Mouse (Mus musculus): ENCODE measurements around the gene Rpl6. TPM values are rescaled to one million over a fixed set of nuclear protein-coding genes. Genes with fewer than 3 reads are reported as not detected.

The Rpl6 gene
- polyA plus RNA-seq (2015; fragmentation: Nextera tagmentation; extraction: Ambion mirVana) = 554 and 590 TPM in 2 replicates

DNA sequence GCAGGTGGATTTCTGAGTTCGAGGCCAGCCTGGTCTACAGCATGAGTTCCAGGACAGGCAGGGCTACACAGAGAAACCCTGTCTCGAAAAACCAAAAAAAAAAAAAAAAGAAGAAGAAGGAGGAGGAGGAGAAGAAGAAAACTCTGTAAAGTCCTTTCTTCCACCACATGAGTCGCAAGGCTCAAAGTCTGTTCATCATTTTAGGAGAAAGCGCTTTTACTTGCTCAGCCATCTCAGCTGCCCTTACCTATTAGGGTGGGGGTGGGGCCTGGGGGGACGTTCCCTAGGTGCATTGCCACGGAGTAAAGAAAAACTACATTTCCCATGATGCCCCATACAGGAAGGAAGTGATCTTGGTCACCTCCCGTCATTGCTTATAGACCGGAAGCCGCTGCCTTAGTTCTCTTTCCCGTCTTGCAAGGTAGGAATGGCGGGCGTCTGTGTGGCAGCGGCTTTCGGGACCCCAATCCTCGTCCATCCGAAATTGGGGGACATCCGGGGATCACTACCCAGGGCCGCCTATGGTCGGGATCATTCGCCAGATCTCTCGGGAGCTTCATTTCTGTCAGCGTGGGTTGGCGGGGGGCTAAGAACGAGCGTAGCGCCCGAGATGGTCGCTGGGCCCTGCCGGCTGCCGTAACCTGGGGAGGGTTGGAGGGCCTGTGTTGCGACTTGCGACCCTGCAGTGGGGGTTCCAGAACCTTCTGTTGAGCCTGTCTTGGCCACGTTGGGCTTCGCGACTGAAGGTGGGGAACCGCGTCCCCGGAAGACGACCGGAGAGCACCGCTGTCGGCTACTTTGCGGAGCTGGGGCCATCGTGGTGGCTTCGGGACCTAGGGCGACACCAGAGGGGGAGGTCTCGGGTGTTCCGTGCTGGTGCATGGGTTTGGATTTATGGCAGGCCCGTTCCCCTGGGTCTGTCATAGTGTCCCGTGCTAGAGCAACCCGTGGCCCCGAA is at the start of gene Rpl6:
Gene Rpl6 (plus strand): TSS at position 350 of the 958 bp plus-strand sequence.
- H3K27ac ChIP-seq (ENCODE audit: low read length) = peak within 1 kb of the TSS; percentile 72
- ATAC-seq (ENCODE audit: low read depth) = peak; percentile 93
- no peaks in the 10 kb centered on the region for H3K9me3 ChIP-seq (ENCODE audit: control insufficient read depth, low read length)
- H3K27me3 ChIP-seq (ENCODE audit: control insufficient read depth, insufficient read depth, low read depth, low read length) = no peaks in the 10 kb centered on the region
- peaks cover 28% of the 10 kb centered on the region for H3K36me3 ChIP-seq (ENCODE audit: control insufficient read depth, insufficient read depth, low read length)
- H3K4me3 ChIP-seq (ENCODE audit: low read length) = peak within 1 kb of the TSS; percentile 95
- 1% methylated on average over 52 of the region's 52 CpGs for WGBS
- peaks cover 19% of the 10 kb centered on the region for H3K4me1 ChIP-seq (replicated peaks; ENCODE audit: control insufficient read depth, insufficient read depth, low read length)
- peak within 1 kb of the TSS; percentile 79 for H3K4me2 ChIP-seq (ENCODE audit: low read depth, low read length)
- peak within 1 kb of the TSS; percentile 99 for H3K9ac ChIP-seq (ENCODE audit: low read length)

DNA sequence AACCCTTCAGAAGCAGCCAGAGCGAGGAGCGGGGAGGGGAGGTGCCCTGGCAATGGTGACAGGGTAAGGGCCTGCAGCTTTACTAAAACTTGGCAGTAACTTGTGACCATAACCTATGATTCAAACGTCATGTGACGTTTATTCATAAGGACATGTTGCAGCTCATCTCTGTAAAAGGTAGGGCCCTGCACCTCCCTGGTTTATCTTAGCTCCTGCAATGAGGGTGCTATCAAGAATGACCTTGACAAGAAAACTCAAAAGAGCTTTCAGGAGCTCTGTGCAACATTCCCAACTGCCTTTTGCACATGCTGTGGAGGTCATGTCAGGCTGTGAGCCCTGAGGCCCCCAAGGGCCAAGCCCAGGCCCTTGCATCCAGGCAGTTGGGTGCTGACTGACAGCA is 48.2 kb upstream of the Rpl6 start:
- no peak overlapping the region for H3K27ac ChIP-seq (ENCODE audit: low read length)

GRCm38 (mm10) chr5:121157017-121157416 is 47.3 kb upstream of the Rpl6 start:
- no peak overlapping the region for H3K27ac ChIP-seq (ENCODE audit: low read length)
- no peaks in the 10 kb centered on the region for H3K27me3 ChIP-seq (ENCODE audit: control insufficient read depth, insufficient read depth, low read depth, low read length)
- H3K4me3 ChIP-seq (ENCODE audit: low read length) = no peak overlapping the region
- ATAC-seq (ENCODE audit: low read depth) = no peak
- WGBS = 47% methylated on average over 2 of the region's 2 CpGs
- H3K9ac ChIP-seq (ENCODE audit: low read length) = no peak overlapping the region
- peaks cover 36% of the 10 kb centered on the region for H3K36me3 ChIP-seq (ENCODE audit: control insufficient read depth, insufficient read depth, low read length)
- H3K4me1 ChIP-seq (replicated peaks; ENCODE audit: control insufficient read depth, insufficient read depth, low read length) = no peaks in the 10 kb centered on the region
- no peaks in the 10 kb centered on the region for H3K9me3 ChIP-seq (ENCODE audit: control insufficient read depth, low read length)
- no peak overlapping the region for H3K4me2 ChIP-seq (ENCODE audit: low read depth, low read length)

More for the DNA sequence above, 48.2 kb upstream of the Rpl6 start:
- Histone ChIP-seq H3K9ac (ENCODE audit: low read length) (no peak overlapping the region), H3K9me3 (ENCODE audit: control insufficient read depth, low read length) (no peaks in the 10 kb centered on the region), H3K4me3 (ENCODE audit: low read length) (no peak overlapping the region), H3K27me3 (ENCODE audit: control insufficient read depth, insufficient read depth, low read depth, low read length) (no peaks in the 10 kb centered on the region), H3K36me3 (ENCODE audit: control insufficient read depth, insufficient read depth, low read length) (peaks cover 27% of the 10 kb centered on the region), H3K4me2 (ENCODE audit: low read depth, low read length) (no peak overlapping the region), H3K4me1 (replicated peaks; ENCODE audit: control insufficient read depth, insufficient read depth, low read length) (no peaks in the 10 kb centered on the region)
- 93% methylated on average over 4 of the region's 4 CpGs for WGBS
- no peak for ATAC-seq (ENCODE audit: low read depth)

GRCm38 (mm10) chr5:121157489-121157888 is 46.8 kb upstream of the Rpl6 start:
- H3K27ac ChIP-seq (ENCODE audit: low read length) = no peak overlapping the region
- no peak for ATAC-seq (ENCODE audit: low read depth)
- H3K9ac ChIP-seq (ENCODE audit: low read length) = no peak overlapping the region
- no peak overlapping the region for H3K4me2 ChIP-seq (ENCODE audit: low read depth, low read length)
- peaks cover 34% of the 10 kb centered on the region for H3K36me3 ChIP-seq (ENCODE audit: control insufficient read depth, insufficient read depth, low read length)
- no peaks in the 10 kb centered on the region for H3K9me3 ChIP-seq (ENCODE audit: control insufficient read depth, low read length)
- no peaks in the 10 kb centered on the region for H3K27me3 ChIP-seq (ENCODE audit: control insufficient read depth, insufficient read depth, low read depth, low read length)
- H3K4me1 ChIP-seq (replicated peaks; ENCODE audit: control insufficient read depth, insufficient read depth, low read length) = no peaks in the 10 kb centered on the region
- H3K4me3 ChIP-seq (ENCODE audit: low read length) = no peak overlapping the region
- 93% methylated on average over 5 of the region's 5 CpGs for WGBS

DNA sequence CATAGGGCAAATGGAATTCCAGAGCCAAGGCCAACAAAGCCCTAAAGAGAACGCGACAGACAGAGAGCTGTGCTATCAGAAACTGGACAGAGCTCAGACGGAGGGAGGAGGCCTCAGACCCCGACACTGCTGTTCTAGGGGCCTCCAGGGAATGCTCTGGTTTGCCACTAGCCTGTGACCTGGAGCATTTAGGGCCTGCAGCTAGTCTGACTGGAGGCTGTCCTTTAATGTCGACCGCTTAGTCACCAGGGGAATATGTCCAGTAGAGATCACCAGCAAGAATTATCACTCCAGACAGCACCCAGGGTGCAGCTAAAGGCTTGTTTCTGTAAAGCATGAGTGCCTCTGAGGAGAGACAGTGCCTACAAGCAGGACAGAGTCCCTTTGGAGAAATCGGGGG is 45.3 kb upstream of the Rpl6 start:
- Histone ChIP-seq H3K4me3 (ENCODE audit: low read length) (no peak overlapping the region), H3K9me3 (ENCODE audit: control insufficient read depth, low read length) (no peaks in the 10 kb centered on the region), H3K4me2 (ENCODE audit: low read depth, low read length) (no peak overlapping the region), H3K27me3 (ENCODE audit: control insufficient read depth, insufficient read depth, low read depth, low read length) (no peaks in the 10 kb centered on the region), H3K27ac (ENCODE audit: low read length) (no peak overlapping the region), H3K9ac (ENCODE audit: low read length) (no peak overlapping the region), H3K4me1 (replicated peaks; ENCODE audit: control insufficient read depth, insufficient read depth, low read length) (no peaks in the 10 kb centered on the region), H3K36me3 (ENCODE audit: control insufficient read depth, insufficient read depth, low read length) (peaks cover 42% of the 10 kb centered on the region)
- ATAC-seq (ENCODE audit: low read depth) = no peak
- WGBS = 92% methylated on average over 7 of the region's 7 CpGs

GRCm38 (mm10) chr5:121162285-121162684 is 42.0 kb upstream of the Rpl6 start:
- H3K36me3 ChIP-seq (ENCODE audit: control insufficient read depth, insufficient read depth, low read length) = peaks cover 54% of the 10 kb centered on the region
- no peaks in the 10 kb centered on the region for H3K27me3 ChIP-seq (ENCODE audit: control insufficient read depth, insufficient read depth, low read depth, low read length)
- H3K4me2 ChIP-seq (ENCODE audit: low read depth, low read length) = no peak overlapping the region
- ATAC-seq (ENCODE audit: low read depth) = no peak
- H3K9ac ChIP-seq (ENCODE audit: low read length) = no peak overlapping the region
- no peak overlapping the region for H3K27ac ChIP-seq (ENCODE audit: low read length)
- H3K9me3 ChIP-seq (ENCODE audit: control insufficient read depth, low read length) = no peaks in the 10 kb centered on the region
- H3K4me1 ChIP-seq (replicated peaks; ENCODE audit: control insufficient read depth, insufficient read depth, low read length) = no peaks in the 10 kb centered on the region
- no peak overlapping the region for H3K4me3 ChIP-seq (ENCODE audit: low read length)
- WGBS = 86% methylated on average over 5 of the region's 5 CpGs

DNA sequence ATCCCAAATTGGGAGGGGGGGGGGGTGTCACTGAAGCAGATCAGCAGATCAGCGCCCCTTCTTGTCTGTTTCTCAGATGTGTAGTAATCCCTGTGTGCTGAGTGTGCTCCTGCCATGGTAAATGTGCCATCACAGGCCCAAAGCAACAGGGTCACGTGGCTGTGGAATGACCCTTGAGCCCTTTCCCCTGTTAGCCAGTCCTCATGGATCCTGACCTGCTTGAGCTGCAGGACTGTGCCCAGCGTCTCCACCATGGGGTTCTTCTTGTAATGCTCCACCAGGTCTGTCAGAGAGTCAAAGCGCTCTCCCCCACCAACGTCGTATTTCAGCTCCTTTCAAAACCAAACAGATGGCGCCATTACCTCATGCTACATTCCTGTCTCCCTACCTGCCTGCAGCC is 41.4 kb upstream of the Rpl6 start:
- Histone ChIP-seq H3K9ac (ENCODE audit: low read length) (no peak overlapping the region), H3K27me3 (ENCODE audit: control insufficient read depth, insufficient read depth, low read depth, low read length) (no peaks in the 10 kb centered on the region), H3K4me1 (replicated peaks; ENCODE audit: control insufficient read depth, insufficient read depth, low read length) (no peaks in the 10 kb centered on the region), H3K27ac (ENCODE audit: low read length) (no peak overlapping the region), H3K4me2 (ENCODE audit: low read depth, low read length) (no peak overlapping the region), H3K9me3 (ENCODE audit: control insufficient read depth, low read length) (no peaks in the 10 kb centered on the region), H3K36me3 (ENCODE audit: control insufficient read depth, insufficient read depth, low read length) (peaks cover 51% of the 10 kb centered on the region), H3K4me3 (ENCODE audit: low read length) (no peak overlapping the region)
- 88% methylated on average over 7 of the region's 7 CpGs for WGBS
- ATAC-seq (ENCODE audit: low read depth) = no peak

DNA sequence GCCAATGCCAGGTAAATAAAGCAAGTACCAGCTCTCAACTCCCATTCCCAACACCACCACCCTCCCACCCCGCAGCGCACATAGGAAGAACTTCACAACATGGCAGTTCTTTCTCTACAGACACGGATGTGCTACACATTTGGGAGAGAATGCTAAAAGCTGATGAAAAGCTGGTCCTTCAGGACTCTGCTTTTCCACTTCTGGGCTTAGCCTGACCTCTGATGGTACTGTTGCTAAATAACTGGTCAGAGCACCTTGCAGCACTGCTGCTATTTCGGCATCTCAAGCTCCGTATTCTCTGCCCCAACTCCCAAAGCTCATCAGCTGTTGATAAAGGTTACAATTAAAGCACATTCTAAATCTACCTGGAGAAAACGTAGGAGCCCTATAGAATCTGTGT is 37.4 kb upstream of the Rpl6 start:
- H3K9me3 ChIP-seq (ENCODE audit: control insufficient read depth, low read length) = no peaks in the 10 kb centered on the region
- no peaks in the 10 kb centered on the region for H3K27me3 ChIP-seq (ENCODE audit: control insufficient read depth, insufficient read depth, low read depth, low read length)
- no peak overlapping the region for H3K4me3 ChIP-seq (ENCODE audit: low read length)
- ATAC-seq (ENCODE audit: low read depth) = no peak
- H3K27ac ChIP-seq (ENCODE audit: low read length) = no peak overlapping the region
- H3K36me3 ChIP-seq (ENCODE audit: control insufficient read depth, insufficient read depth, low read length) = peaks cover 44% of the 10 kb centered on the region
- H3K9ac ChIP-seq (ENCODE audit: low read length) = no peak overlapping the region
- WGBS = 93% methylated on average over 6 of the region's 6 CpGs
- no peaks in the 10 kb centered on the region for H3K4me1 ChIP-seq (replicated peaks; ENCODE audit: control insufficient read depth, insufficient read depth, low read length)
- H3K4me2 ChIP-seq (ENCODE audit: low read depth, low read length) = no peak overlapping the region

GRCm38 (mm10) chr5:121169588-121169987 is 34.7 kb upstream of the Rpl6 start:
- Histone ChIP-seq H3K36me3 (ENCODE audit: control insufficient read depth, insufficient read depth, low read length) (peaks cover 23% of the 10 kb centered on the region), H3K4me1 (replicated peaks; ENCODE audit: control insufficient read depth, insufficient read depth, low read length) (no peaks in the 10 kb centered on the region)
- 93% methylated on average over 2 of the region's 2 CpGs for WGBS

More at GRCm38 (mm10) chr5:121169588-121169987, 34.7 kb upstream of the Rpl6 start:
- no peak overlapping the region for H3K9ac ChIP-seq (ENCODE audit: low read length)
- no peak overlapping the region for H3K27ac ChIP-seq (ENCODE audit: low read length)
- no peak overlapping the region for H3K4me3 ChIP-seq (ENCODE audit: low read length)
- no peaks in the 10 kb centered on the region for H3K9me3 ChIP-seq (ENCODE audit: control insufficient read depth, low read length)
- H3K27me3 ChIP-seq (ENCODE audit: control insufficient read depth, insufficient read depth, low read depth, low read length) = no peaks in the 10 kb centered on the region
- no peak overlapping the region for H3K4me2 ChIP-seq (ENCODE audit: low read depth, low read length)
- ATAC-seq (ENCODE audit: low read depth) = no peak

Measured in lung, embryonic 16.5 days (tissue).